Mouse (Mus musculus): ENCODE results near the gene Thyn1. TPM values are rescaled to one million over a fixed set of nuclear protein-coding genes. Genes with fewer than 3 reads are reported as not detected.

Thyn1 gene
- polyA plus RNA-seq (2011; ENCODE audit: insufficient read depth, insufficient read length, low read depth, missing spikeins): 237 and 243 TPM in 2 replicates

DNA sequence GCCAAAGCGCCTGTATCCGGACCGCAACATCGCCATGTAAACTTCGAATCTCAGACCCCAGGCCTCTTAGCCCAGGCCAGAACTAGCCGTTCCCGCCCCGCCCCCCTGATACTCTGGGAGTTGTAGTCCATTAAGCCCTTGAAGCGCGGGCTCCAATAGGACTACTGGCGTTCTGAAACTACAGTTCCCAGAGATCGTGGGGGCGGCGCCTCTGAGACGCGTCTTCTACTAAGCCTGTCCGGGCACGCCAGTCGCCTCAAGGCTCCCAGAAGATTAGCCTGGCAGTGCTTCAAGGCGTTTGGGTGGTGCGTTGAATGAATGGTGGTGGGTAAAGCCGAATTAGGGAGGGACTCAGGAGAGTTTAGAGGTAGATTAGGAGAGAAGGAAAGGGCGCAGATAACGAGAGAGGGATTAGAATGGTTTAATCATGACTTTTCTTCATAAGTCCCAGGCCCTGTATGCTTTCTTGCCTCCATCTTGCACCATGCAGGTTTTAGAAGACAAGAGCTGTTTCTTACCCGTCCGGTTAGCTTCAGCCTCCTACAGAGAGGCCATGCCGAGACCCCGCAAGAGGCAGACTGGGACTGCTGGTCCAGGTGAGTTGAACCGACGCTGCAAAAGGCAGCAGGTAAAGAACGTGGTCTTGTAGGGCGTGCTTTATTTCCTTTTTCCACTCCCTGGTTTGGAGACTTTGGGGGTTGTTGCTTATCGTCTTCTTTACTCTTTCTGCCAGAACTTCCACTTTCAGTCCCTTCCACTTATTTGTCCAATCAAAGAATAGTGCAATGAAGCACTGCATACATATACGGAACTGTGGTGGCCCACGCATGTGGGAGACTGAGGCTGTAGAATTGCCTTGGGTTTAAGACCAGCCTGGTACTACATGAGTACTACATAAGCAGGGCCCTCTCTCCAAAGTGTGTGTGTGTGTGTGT is at the start of gene Thyn1, which contains the start of gene Acad8:
Gene Thyn1, plus strand, starts transcription at position 250 of the 935 bp plus-strand sequence.
Gene Acad8, minus strand, starts transcription at position 106 of the 935 bp plus-strand sequence.
- Histone ChIP-seq H3K4me3 (ENCODE audit: low read depth, low read length) (peak within 1 kb of the TSS; percentile 99), H3K27me3 (ENCODE audit: control insufficient read depth, insufficient read depth, low read length, poor library complexity, severe bottlenecking) (no peaks in the 10 kb centered on the region), H3K4me1 (ENCODE audit: control insufficient read depth, insufficient read depth, low read length) (peaks cover 3% of the 10 kb centered on the region), H3K9ac (ENCODE audit: low read depth, poor library complexity, severe bottlenecking) (peak within 1 kb of the TSS; percentile 96), H3K36me3 (ENCODE audit: control insufficient read depth, insufficient read depth, low read length, poor library complexity, severe bottlenecking) (peaks cover 30% of the 10 kb centered on the region), H3K9me3 (replicated peaks; ENCODE audit: control insufficient read depth, insufficient read depth, low read length, poor library complexity, severe bottlenecking) (no peaks in the 10 kb centered on the region), H3K27ac (ENCODE audit: insufficient read depth, low read length) (peak within 1 kb of the TSS; percentile 62)
- no peak for TF ChIP-seq CTCF (IDR thresholded peaks at IDR 0.05; ENCODE audit: low read depth, low read length)
- TF ChIP-seq POLR2A (IDR thresholded peaks at IDR 0.05; ENCODE audit: insufficient read depth, low read length): peak; percentile 47
- no peak for TF ChIP-seq EP300 (IDR thresholded peaks at IDR 0.05; ENCODE audit: insufficient read depth, low read depth, low read length)

DNA sequence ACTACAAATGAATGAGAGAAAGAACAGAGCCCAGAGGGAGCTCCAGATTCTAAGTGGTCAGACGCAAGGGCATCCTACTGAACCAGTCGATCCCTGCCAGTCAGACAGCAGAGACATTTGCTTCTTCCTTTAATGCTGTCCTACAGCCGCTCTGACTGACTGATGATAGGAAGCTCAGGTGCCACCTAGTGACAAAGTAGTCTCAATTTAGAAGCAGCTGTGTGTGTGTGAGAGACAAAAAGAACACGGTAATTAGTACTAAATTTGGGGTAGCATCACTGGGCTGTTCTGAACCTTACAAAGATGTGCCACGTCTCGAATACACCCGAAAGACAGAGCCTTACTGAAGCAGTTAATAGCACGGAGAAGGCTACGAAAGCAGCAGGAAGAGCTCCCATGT is 21.8 kb upstream of the Thyn1 start:
- Histone ChIP-seq H3K4me1 (ENCODE audit: control insufficient read depth, insufficient read depth, low read length) (no peaks in the 10 kb centered on the region), H3K4me3 (ENCODE audit: low read depth, low read length) (no peak overlapping the region), H3K9ac (ENCODE audit: low read depth, poor library complexity, severe bottlenecking) (no peak overlapping the region), H3K27ac (ENCODE audit: insufficient read depth, low read length) (no peak overlapping the region), H3K27me3 (ENCODE audit: control insufficient read depth, insufficient read depth, low read length, poor library complexity, severe bottlenecking) (no peaks in the 10 kb centered on the region), H3K9me3 (replicated peaks; ENCODE audit: control insufficient read depth, insufficient read depth, low read length, poor library complexity, severe bottlenecking) (no peaks in the 10 kb centered on the region), H3K36me3 (ENCODE audit: control insufficient read depth, insufficient read depth, low read length, poor library complexity, severe bottlenecking) (peaks cover 34% of the 10 kb centered on the region)
- TF ChIP-seq POLR2A (IDR thresholded peaks at IDR 0.05; ENCODE audit: insufficient read depth, low read length) (no peak), EP300 (IDR thresholded peaks at IDR 0.05; ENCODE audit: insufficient read depth, low read depth, low read length) (no peak), CTCF (IDR thresholded peaks at IDR 0.05; ENCODE audit: low read depth, low read length) (no peak)

- Histone ChIP-seq H3K4me1 (ENCODE audit: control insufficient read depth, insufficient read depth, low read length) (no peaks in the 10 kb centered on the region), H3K27ac (ENCODE audit: insufficient read depth, low read length) (no peak overlapping the region), H3K4me3 (ENCODE audit: low read depth, low read length) (no peak overlapping the region), H3K36me3 (ENCODE audit: control insufficient read depth, insufficient read depth, low read length, poor library complexity, severe bottlenecking) (peaks cover 41% of the 10 kb centered on the region), H3K27me3 (ENCODE audit: control insufficient read depth, insufficient read depth, low read length, poor library complexity, severe bottlenecking) (no peaks in the 10 kb centered on the region), H3K9ac (ENCODE audit: low read depth, poor library complexity, severe bottlenecking) (no peak overlapping the region), H3K9me3 (replicated peaks; ENCODE audit: control insufficient read depth, insufficient read depth, low read length, poor library complexity, severe bottlenecking) (no peaks in the 10 kb centered on the region)
- no peak for TF ChIP-seq CTCF (IDR thresholded peaks at IDR 0.05; ENCODE audit: low read depth, low read length)
- no peak for TF ChIP-seq POLR2A (IDR thresholded peaks at IDR 0.05; ENCODE audit: insufficient read depth, low read length)
- TF ChIP-seq EP300 (IDR thresholded peaks at IDR 0.05; ENCODE audit: insufficient read depth, low read depth, low read length): no peak
These were observed 20.7 kb upstream of the Thyn1 start for GRCm38 (mm10) chr9:26978776-26979175.

DNA sequence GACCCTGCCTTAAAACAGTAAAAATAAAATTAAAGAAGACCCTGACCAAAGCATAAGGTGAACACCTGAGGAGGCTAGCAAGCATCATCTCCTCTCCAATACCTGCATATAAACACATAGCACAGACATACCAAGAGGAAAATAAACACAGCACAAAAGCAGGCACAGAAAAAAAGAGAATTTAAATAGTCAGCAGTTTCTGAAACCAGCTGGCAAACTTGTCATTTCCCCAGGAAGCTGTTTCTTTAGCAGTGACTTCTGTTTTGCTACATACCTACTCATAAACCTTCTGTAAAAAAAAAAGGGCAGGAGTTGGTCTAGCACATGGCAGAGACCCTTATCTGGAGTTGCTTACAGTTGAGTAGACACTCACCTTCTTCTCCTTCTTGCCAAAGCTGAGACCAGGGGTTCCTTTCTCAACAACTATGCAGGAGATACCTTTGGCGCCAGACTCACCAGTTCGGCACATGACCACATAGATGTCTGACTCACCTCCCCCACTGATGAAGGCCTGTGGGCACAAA is 14.4 kb upstream of the Thyn1 start:
- Histone ChIP-seq H3K36me3 (ENCODE audit: control insufficient read depth, insufficient read depth, low read length, poor library complexity, severe bottlenecking) (peaks cover 38% of the 10 kb centered on the region), H3K9ac (ENCODE audit: low read depth, poor library complexity, severe bottlenecking) (no peak overlapping the region), H3K27me3 (ENCODE audit: control insufficient read depth, insufficient read depth, low read length, poor library complexity, severe bottlenecking) (no peaks in the 10 kb centered on the region), H3K27ac (ENCODE audit: insufficient read depth, low read length) (no peak overlapping the region), H3K4me3 (ENCODE audit: low read depth, low read length) (no peak overlapping the region), H3K9me3 (replicated peaks; ENCODE audit: control insufficient read depth, insufficient read depth, low read length, poor library complexity, severe bottlenecking) (no peaks in the 10 kb centered on the region), H3K4me1 (ENCODE audit: control insufficient read depth, insufficient read depth, low read length) (no peaks in the 10 kb centered on the region)
- no peak for TF ChIP-seq POLR2A (IDR thresholded peaks at IDR 0.05; ENCODE audit: insufficient read depth, low read length)
- TF ChIP-seq CTCF (IDR thresholded peaks at IDR 0.05; ENCODE audit: low read depth, low read length): no peak
- no peak for TF ChIP-seq EP300 (IDR thresholded peaks at IDR 0.05; ENCODE audit: insufficient read depth, low read depth, low read length)

- H3K27ac ChIP-seq (ENCODE audit: insufficient read depth, low read length): no peak overlapping the region
- H3K9me3 ChIP-seq (replicated peaks; ENCODE audit: control insufficient read depth, insufficient read depth, low read length, poor library complexity, severe bottlenecking): no peaks in the 10 kb centered on the region
- H3K36me3 ChIP-seq (ENCODE audit: control insufficient read depth, insufficient read depth, low read length, poor library complexity, severe bottlenecking): peaks cover 38% of the 10 kb centered on the region
- H3K4me3 ChIP-seq (ENCODE audit: low read depth, low read length): no peak overlapping the region
- no peak overlapping the region for H3K9ac ChIP-seq (ENCODE audit: low read depth, poor library complexity, severe bottlenecking)
- H3K4me1 ChIP-seq (ENCODE audit: control insufficient read depth, insufficient read depth, low read length): no peaks in the 10 kb centered on the region
- H3K27me3 ChIP-seq (ENCODE audit: control insufficient read depth, insufficient read depth, low read length, poor library complexity, severe bottlenecking): no peaks in the 10 kb centered on the region
- no peak for TF ChIP-seq EP300 (IDR thresholded peaks at IDR 0.05; ENCODE audit: insufficient read depth, low read depth, low read length)
- TF ChIP-seq CTCF (IDR thresholded peaks at IDR 0.05; ENCODE audit: low read depth, low read length): no peak
- TF ChIP-seq POLR2A (IDR thresholded peaks at IDR 0.05; ENCODE audit: insufficient read depth, low read length): no peak
These were observed 13.7 kb upstream of the Thyn1 start for GRCm38 (mm10) chr9:26985668-26986277.

Measured in ES-Bruce4 (cell line).